Mouse (Mus musculus) erythroid progenitor cell, adult 5-6 weeks (primary cell): ENCODE measurements around the gene Kif5a. TPM values are rescaled to one million over a fixed set of nuclear protein-coding genes. Genes with fewer than 3 reads are reported as not detected.

Experiments
- ATAC-seq: replicated peaks from 2 replicates; pipeline ENCODE4 v1.8.0; 2016; ENCODE audit warnings: moderate number of reproducible peaks, mild to moderate bottlenecking, moderate TSS enrichment, inconsistent platforms; ENCODE audit not compliant: poor library complexity, low FRiP score, severe bottlenecking
- total RNA-seq, 2 experiments: library from RNA; stranded (forward) in 1 of 2; stranded (reverse) in 1 of 2; fragments of 150-400 nt in 1 of 2; fragments of 186-747, 209-891 nt in 1 of 2; gene quantifications; 2 replicates each; pipeline versions ENCODE4 v1.2.3 to v1.2.4; 2015 to 2017; ENCODE audit warnings: low replicate concordance in 2 of 2

Gene Kif5a
- total RNA-seq, 2 experiments from 2014 or later: not detected

DNA sequence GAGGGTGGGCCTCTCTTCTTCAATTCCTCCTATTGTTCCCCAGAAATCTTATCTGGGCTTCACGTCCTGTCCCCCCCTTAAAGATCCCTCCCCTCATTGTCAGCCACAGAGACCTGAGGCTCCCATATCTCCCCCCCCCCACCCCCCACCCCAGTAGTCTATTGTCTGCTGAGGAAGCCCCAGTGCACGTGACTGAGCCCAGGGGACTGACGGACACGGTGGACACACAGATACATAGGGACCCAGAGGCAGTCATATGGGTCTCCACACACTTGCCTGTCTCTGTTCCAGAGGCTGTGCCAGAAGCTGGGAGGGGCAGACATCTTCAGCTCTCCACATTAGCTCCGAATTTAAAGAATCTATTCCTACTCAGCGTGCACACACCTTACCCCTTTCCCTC lies 81.6 kb downstream of the Kif5a start:
- ATAC-seq: no peak

DNA sequence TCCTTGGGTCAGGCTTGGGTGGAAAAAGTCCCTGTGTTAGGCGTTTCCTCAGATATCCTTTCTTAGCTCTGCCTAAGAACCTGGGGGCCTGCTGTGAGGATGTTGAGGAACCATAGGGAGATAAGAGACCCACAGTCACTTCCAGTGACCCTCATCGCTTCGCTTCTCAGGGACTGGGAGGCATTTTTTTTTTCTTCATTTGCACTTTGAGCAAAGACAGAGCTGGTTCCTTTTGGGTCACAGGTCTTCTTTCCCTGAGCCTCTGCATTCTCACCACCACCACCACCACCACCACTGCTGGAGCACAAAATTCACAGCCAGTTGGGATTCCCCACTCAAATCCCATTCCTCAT lies 82.5 kb downstream of the Kif5a start:
- no peak for ATAC-seq

DNA sequence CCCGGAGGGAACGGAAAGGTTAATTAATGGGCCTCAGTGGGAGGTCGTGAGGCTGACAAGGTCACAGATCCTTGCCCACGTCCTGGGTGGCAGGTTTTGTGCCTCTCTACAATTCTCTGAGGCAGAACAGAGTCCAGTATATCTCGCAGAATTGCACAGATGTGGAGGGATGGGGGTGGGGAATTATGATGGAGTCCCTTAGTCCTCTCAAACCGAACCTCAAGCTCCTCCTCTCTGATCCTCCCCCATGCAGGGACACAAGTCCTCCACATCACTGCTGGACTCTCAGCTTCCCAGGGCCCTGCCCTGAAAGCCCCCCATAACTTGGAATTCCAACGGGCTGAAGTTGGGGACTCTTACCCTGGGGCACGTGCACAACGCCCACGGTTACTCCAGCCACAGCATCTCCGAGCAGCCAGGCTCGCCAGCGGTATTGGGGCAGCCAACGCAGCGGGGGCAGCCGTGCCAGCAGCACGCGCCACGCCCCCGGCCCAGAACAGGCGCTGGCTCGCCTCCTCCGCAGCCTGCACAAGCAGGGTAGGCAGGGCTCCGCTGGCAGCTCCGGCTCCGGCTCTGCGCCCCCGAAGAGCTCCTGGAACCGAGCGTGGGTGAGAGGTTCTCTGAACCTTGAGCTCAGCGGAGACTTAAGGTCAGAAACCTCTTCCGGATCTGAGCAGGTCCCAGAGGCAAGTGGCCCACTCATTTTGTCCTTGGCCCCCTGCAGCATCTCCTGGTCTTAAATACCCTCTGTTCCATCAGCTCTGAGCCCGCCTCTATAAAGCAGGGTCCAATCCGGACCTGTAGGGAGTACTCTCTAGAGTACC lies 83.1 kb downstream of the Kif5a start, which contains the start of gene Slc26a10:
Gene Slc26a10, minus strand, starts transcription at position 775 of the 824 bp plus-strand sequence.
- no peak for ATAC-seq

DNA sequence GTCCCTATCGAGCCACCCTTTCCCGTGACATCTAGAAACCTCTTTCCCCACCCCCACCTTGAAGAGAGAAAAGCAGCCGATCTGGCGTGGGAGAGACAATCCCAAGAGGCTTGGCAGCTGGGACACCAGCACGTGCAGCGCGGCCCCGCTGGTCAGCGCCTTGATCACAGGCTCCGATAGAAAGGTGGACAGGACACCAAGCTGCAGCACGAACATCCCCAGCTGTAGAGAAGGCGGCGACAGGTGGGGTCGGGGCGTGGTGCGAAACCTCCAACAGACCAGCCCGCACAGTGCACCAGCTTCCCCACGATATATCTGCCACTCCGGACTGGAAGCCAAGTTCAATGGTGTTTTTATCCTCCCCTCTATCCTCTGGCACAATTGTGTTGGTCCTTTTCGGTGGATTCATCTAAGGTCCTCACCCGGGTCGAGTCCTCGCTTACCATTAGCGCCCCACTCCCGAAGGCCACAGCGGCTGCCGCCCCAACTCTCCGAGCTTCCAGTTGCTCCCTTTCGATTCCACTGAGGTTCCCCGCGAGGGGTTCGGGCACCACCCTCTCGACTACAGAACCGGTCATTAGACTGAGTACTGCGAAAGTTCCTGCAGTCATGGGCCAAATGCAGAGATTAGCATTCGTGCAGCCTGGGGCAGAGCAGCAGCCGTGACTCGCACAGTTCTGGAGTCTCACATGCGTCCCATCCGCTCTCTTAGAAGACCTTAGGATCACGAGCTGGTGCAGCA lies 84.7 kb downstream of the Kif5a start:
- ATAC-seq: no peak

DNA sequence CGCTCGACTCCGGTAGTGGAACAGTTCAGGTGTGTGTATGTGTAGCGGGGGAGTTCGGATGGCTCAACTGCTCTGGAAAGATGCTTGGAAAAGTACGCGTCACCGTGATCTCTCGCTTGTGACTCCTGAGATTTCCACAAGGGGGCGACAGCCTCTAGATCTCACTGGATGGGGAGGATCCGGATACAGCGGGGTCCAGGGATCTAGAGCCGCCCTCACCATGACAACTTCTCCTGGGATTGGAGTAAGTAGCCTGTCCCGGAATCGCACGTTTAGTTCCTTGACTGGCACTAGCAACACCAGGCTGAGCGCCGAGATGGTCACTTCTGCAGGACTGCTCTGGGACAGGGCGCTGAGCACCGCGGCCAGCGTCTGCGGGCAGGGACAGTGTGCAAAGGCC lies 85.4 kb downstream of the Kif5a start:
- ATAC-seq: peak; percentile 83

DNA sequence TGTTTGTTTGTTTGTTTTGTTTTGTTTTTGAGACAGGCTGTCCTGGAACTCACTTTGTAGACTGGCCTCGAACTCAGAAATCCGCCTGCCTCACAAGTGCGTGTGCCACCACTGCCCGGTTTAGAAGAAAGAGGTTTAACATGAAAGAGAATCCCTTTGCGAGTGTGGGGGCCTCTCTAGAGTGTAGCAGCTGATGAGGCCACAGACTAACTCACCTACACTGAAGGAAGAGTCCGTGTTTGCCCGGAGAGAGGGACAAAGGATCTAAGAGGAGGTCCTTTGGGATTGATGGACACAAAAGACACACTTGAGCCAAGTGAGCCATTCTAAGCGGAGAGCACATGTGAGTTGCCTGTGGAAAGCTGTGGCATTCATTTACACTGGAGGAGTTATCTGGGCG lies 85.9 kb downstream of the Kif5a start:
- peak; percentile 13; the same call in 1 of the 2 replicates for ATAC-seq

DNA sequence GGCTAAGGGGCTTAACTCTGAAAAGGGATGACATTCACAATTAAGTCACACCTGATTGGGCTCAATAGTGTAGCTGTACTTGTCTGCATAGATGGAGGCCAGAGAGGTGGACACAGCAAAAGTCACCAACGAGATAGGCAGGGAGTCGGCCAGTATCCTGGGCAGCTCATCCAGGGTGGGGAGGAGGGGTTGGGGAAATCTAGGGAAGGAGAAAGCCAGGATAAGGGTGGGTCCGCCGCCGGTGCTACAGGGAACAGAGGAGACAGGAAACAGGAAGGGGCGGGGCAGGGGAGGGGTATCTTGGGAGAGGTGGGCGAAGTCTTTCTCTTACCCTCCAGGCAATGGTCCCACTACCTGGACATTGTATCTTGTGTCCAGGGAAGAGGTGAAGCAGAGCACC lies 86.4 kb downstream of the Kif5a start:
- ATAC-seq: no peak

DNA sequence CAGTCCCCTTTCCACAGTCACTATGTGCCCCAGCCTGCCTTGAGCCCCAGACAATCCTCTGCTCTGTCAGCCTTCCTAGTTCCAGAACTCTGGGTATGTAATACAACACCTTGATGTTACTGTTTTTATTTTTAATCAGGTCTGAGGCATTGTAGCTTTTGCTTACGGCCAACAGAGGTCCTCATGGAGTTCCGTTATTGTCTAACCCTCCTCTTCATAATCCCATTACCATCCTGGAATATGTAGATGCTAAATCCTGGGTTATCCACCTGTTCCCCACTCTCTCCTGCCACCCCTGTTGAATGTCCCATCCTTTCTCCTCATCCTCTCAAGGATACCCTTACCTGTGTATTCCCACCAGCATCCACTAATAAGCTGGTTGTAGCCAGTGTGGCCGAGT lies 86.9 kb downstream of the Kif5a start:
- no peak for ATAC-seq

Other genes starting within 250 kb of the Kif5a start
- gene Tsfm, start 232.5 kb downstream of the Kif5a start, total RNA-seq (2015; ENCODE audit: low replicate concordance): 12.6 and 14.4 TPM in 2 replicates
- 4.2 and 6.5 TPM in 2 replicates for gene Tsfm, start 232.5 kb downstream of the Kif5a start, total RNA-seq (2017; ENCODE audit: low replicate concordance)
- 3.4 and 6.5 TPM in 2 replicates for gene Mettl1, start 221.9 kb downstream of the Kif5a start, total RNA-seq (2015; ENCODE audit: low replicate concordance)
- gene Mettl1, start 221.9 kb downstream of the Kif5a start, total RNA-seq (2017; ENCODE audit: low replicate concordance): 0.23 and 1.9 TPM in 2 replicates
- not detected in 2 replicates for gene Eef1akmt3, start 221.8 kb downstream of the Kif5a start, total RNA-seq (2015; ENCODE audit: low replicate concordance)
- not detected in 2 replicates for gene Eef1akmt3, start 221.8 kb downstream of the Kif5a start, total RNA-seq (2017; ENCODE audit: low replicate concordance)
- not detected in 2 replicates for gene Cyp27b1, start 215.1 kb downstream of the Kif5a start, total RNA-seq (2015; ENCODE audit: low replicate concordance)
- not detected in 2 replicates for gene Cyp27b1, start 215.1 kb downstream of the Kif5a start, total RNA-seq (2017; ENCODE audit: low replicate concordance)
- not detected in 2 replicates for gene March9, start 203.2 kb downstream of the Kif5a start, total RNA-seq (2015; ENCODE audit: low replicate concordance)
- gene March9, start 203.2 kb downstream of the Kif5a start, total RNA-seq (2017; ENCODE audit: low replicate concordance): not detected in 2 replicates
- 84.3 and 107 TPM in 2 replicates for gene Cdk4, start 199.8 kb downstream of the Kif5a start, total RNA-seq (2015; ENCODE audit: low replicate concordance)
- gene Cdk4, start 199.8 kb downstream of the Kif5a start, total RNA-seq (2017; ENCODE audit: low replicate concordance): 42.7 and 99.2 TPM in 2 replicates
- 13.0 and 18.0 TPM in 2 replicates for gene Tspan31, start 193.1 kb downstream of the Kif5a start, total RNA-seq (2015; ENCODE audit: low replicate concordance)
- gene Tspan31, start 193.1 kb downstream of the Kif5a start, total RNA-seq (2017; ENCODE audit: low replicate concordance): 6.6 and 8.5 TPM in 2 replicates
- 1.1 and 3.8 TPM in 2 replicates for gene Agap2, start 188.1 kb downstream of the Kif5a start, total RNA-seq (2015; ENCODE audit: low replicate concordance)
- 2.2 and 51.8 TPM in 2 replicates for gene Agap2, start 188.1 kb downstream of the Kif5a start, total RNA-seq (2017; ENCODE audit: low replicate concordance)
- 36.5 and 37.5 TPM in 2 replicates for gene Os9, start 142.2 kb downstream of the Kif5a start, total RNA-seq (2015; ENCODE audit: low replicate concordance)
- gene Os9, start 142.2 kb downstream of the Kif5a start, total RNA-seq (2017; ENCODE audit: low replicate concordance): 57.2 and 70.0 TPM in 2 replicates
- gene B4galnt1, start 98.1 kb downstream of the Kif5a start, total RNA-seq (2015; ENCODE audit: low replicate concordance): 25.2 and 34.2 TPM in 2 replicates
- gene B4galnt1, start 98.1 kb downstream of the Kif5a start, total RNA-seq (2017; ENCODE audit: low replicate concordance): 10.7 and 14.0 TPM in 2 replicates
- gene Slc26a10, start 82.7 kb downstream of the Kif5a start, total RNA-seq (2015; ENCODE audit: low replicate concordance): not detected in 2 replicates
- not detected in 2 replicates for gene Slc26a10, start 82.7 kb downstream of the Kif5a start, total RNA-seq (2017; ENCODE audit: low replicate concordance)
- 0.72 TPM in 1 of 2 replicates, not detected in the other for gene Arhgef25, start 73.3 kb downstream of the Kif5a start, total RNA-seq (2015; ENCODE audit: low replicate concordance)
- gene Arhgef25, start 73.3 kb downstream of the Kif5a start, total RNA-seq (2017; ENCODE audit: low replicate concordance): 0.13 and 10.1 TPM in 2 replicates
- 18.9 and 22.0 TPM in 2 replicates for gene Dtx3, start 67.6 kb downstream of the Kif5a start, total RNA-seq (2015; ENCODE audit: low replicate concordance)
- gene Dtx3, start 67.6 kb downstream of the Kif5a start, total RNA-seq (2017; ENCODE audit: low replicate concordance): 6.3 and 11.9 TPM in 2 replicates
- 31.4 and 61.6 TPM in 2 replicates for gene Pip4k2c, start 51.8 kb downstream of the Kif5a start, total RNA-seq (2015; ENCODE audit: low replicate concordance)
- gene Pip4k2c, start 51.8 kb downstream of the Kif5a start, total RNA-seq (2017; ENCODE audit: low replicate concordance): 37.8 and 46.2 TPM in 2 replicates
- 72.9 and 75.0 TPM in 2 replicates for gene Dctn2, start 3.0 kb upstream of the Kif5a start, total RNA-seq (2015; ENCODE audit: low replicate concordance)
- gene Dctn2, start 3.0 kb upstream of the Kif5a start, total RNA-seq (2017; ENCODE audit: low replicate concordance): 64.0 and 70.5 TPM in 2 replicates
- gene Mbd6, start 25.7 kb upstream of the Kif5a start, total RNA-seq (2015; ENCODE audit: low replicate concordance): 55.8 and 69.6 TPM in 2 replicates
- gene Mbd6, start 25.7 kb upstream of the Kif5a start, total RNA-seq (2017; ENCODE audit: low replicate concordance): 10.7 and 15.0 TPM in 2 replicates
- 68.5 and 80.9 TPM in 2 replicates for gene Mars, start 48.4 kb upstream of the Kif5a start, total RNA-seq (2015; ENCODE audit: low replicate concordance)
- gene Mars, start 48.4 kb upstream of the Kif5a start, total RNA-seq (2017; ENCODE audit: low replicate concordance): 86.0 and 98.9 TPM in 2 replicates
- 18.0 and 18.9 TPM in 2 replicates for gene Arhgap9, start 58.6 kb upstream of the Kif5a start, total RNA-seq (2015; ENCODE audit: low replicate concordance)
- 6.4 and 15.4 TPM in 2 replicates for gene Arhgap9, start 58.6 kb upstream of the Kif5a start, total RNA-seq (2017; ENCODE audit: low replicate concordance)
- gene Gli1, start 78.6 kb upstream of the Kif5a start, total RNA-seq (2015; ENCODE audit: low replicate concordance): not detected in 2 replicates
- not detected in 2 replicates for gene Gli1, start 78.6 kb upstream of the Kif5a start, total RNA-seq (2017; ENCODE audit: low replicate concordance)
- gene Inhbe, start 91.1 kb upstream of the Kif5a start, total RNA-seq (2015; ENCODE audit: low replicate concordance): not detected in 2 replicates
- gene Inhbe, start 91.1 kb upstream of the Kif5a start, total RNA-seq (2017; ENCODE audit: low replicate concordance): not detected in 2 replicates
- not detected in 2 replicates for gene Inhbc, start 107.1 kb upstream of the Kif5a start, total RNA-seq (2015; ENCODE audit: low replicate concordance)
- not detected in 2 replicates for gene Inhbc, start 107.1 kb upstream of the Kif5a start, total RNA-seq (2017; ENCODE audit: low replicate concordance)
- gene R3hdm2, start 117.0 kb upstream of the Kif5a start, total RNA-seq (2015; ENCODE audit: low replicate concordance): 34.4 and 56.9 TPM in 2 replicates
- 22.6 and 52.5 TPM in 2 replicates for gene R3hdm2, start 117.0 kb upstream of the Kif5a start, total RNA-seq (2017; ENCODE audit: low replicate concordance)
- gene Stac3, start 238.3 kb upstream of the Kif5a start, total RNA-seq (2015; ENCODE audit: low replicate concordance): not detected in 2 replicates
- not detected in 2 replicates for gene Stac3, start 238.3 kb upstream of the Kif5a start, total RNA-seq (2017; ENCODE audit: low replicate concordance)